Mouse (Mus musculus) heart, postnatal 10 days (tissue): Measurements from ENCODE around the gene Taf8. TPM values are rescaled to one million over a fixed set of nuclear protein-coding genes. Genes with fewer than 3 reads are reported as not detected.

Experiments
- DNase-seq, 2 experiments: peaks; one replicate each; pipeline ENCODE4 v3.0.0; 2021
- intact Hi-C: fragments of 180-260 bp; cut with DNase I; formaldehyde crosslinking; loops from one replicate; pipeline ENCODE4 v1.15.1; 2025
- total RNA-seq, 2 experiments: library from RNA; stranded (reverse); gene quantifications; 2 replicates each; pipeline ENCODE4 v1.2.3; 2021

Gene Taf8
- total RNA-seq, 2 experiments from 2014 or later = 14.0 to 15.5 TPM

DNA sequence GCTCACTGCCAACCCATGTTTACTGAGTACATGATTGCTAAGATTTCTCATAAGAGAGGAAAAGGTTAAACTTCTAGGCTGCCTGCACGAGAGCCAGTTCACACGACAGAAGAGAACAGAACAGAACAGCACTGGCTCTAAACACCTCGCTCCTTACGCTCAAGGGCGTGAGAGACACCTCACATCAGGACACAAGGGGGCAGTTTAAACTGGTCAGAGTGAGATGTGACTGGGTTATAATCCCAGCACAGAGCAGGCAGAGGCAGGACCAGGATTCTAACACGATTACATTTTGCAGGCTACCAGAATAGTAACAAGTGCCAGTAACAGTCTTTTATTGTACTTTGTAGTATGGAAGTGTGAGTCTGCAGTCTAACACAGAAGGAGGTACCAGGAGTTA, 9.4 kb downstream of the Taf8 start:
- intact Hi-C loops = no loop called here
- DNase-seq = no peak

DNA sequence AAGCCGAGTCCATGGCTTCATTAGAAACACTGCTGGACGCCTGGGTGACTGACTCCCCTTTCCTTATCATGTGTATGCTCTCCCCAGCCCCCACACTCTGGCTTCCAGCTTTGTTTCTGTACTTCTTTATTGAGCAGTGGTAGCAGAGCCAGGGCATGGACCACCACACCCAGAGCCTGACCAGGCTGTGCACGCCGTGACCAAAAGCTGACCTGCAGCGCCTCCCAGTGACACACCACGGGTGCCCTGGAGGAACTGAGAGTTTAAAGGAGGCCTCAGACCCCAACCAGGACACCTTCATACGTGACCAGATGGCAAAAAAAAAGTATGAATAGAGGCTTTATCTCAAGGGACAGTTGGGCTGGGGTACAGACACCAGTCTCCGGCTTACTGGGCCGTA, 11.3 kb downstream of the Taf8 start:
- no peak for DNase-seq
- intact Hi-C loops = no loop called here

- peak in 1 of 2 experiments; percentile 29 for DNase-seq
- intact Hi-C loops = no loop called here
These were observed 16.3 kb downstream of the Taf8 start for GRCm38 (mm10) chr17:47485791-47486190.

DNA sequence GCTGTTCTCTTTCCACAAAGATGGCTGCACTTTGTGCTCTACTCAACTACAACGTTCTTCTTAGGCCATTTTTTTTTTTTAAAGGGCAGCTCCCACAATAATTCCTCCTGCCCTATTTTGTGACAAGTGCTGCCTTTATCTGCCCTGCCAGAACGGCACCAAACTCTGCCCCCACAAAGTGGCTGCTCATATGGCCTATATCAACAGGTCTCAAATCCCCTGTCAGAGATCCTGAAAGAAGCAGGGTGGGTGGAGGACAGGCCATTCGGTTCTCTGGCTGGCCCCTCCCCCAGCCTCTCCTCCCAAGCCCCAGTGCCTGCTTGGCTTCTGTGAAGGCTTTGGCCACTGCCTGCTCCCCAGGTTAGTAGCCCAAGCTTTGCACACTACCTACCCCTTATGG, 17.1 kb downstream of the Taf8 start:
- no peak for DNase-seq
- intact Hi-C loops = loop anchor here (5.0 kb wide), 3 partner anchors 78 to 113 kb away; no protein-coding TSS in a partner anchor

GRCm38 (mm10) chr17:47484241-47484921, 17.7 kb downstream of the Taf8 start:
- no peak for DNase-seq
- intact Hi-C loops = loop anchor here (5.0 kb wide), 3 partner anchors 77 to 112 kb away; no protein-coding TSS in a partner anchor

DNA sequence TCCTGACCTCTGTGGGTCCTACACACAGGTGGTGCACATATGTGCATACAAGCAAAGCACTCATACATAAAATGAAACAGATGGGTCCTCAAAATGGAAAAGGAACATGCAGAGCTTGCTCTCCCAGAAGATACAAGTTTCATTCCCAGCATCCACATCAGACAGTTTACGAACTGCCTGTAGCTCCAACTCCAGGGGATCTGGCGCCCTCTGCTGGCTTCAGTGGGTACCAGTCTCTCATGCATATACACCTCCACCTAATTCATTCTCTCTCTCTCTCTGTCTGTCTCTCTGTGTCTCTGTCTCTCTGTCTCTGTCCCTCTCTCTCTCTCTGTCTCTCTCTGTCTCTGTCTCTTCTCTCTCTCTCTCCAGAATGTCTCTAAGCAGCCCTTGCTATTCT, 19.7 kb downstream of the Taf8 start:
- intact Hi-C loops = loop anchor here (5.0 kb wide), 3 partner anchors 75 to 110 kb away; no protein-coding TSS in a partner anchor
- DNase-seq = peak; percentile 60 to 80

DNA sequence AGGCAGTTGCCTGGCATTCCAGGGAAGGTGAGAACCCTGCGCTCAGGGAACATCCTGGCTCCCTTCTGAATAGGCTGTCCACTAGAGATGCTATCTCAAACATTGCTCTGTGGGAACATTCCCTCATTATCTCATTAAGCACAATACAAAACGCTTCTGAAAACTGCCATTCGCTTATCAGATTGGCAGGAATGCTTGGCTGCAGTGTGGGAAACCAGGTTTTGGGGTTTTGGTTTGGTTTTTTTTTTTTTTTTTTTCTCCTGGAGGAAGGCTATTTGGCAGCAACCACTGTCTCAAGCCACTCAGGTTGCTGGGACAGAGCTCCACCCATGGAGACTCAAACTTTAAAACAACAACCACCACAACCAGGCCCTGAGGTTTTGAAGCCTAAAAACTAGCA, 22.2 kb downstream of the Taf8 start:
- intact Hi-C loops = loop anchor here (5.0 kb wide), 3 partner anchors 73 to 108 kb away; no protein-coding TSS in a partner anchor
- no peak for DNase-seq

DNA sequence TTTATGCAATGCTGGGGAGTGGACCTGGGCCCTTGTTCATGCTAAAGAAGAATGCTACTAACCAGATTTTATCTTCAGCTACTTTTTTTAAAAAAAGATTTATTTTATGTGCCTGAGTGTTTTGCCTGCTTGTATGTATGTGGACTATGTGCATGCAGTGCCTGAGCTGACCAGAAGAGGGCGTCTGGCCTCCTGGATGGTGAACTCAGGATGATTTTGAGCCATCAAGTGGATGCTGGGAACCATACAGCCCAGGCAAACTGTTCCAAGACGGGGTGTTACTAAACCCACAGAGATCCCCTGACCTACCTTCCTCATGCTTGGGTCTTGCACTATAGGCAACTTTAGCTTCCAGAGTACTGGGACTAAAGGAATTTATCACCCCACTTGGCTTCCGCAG, 26.4 kb downstream of the Taf8 start:
- DNase-seq = no peak
- intact Hi-C loops = no loop called here

- intact Hi-C loops = no loop called here
- no peak for DNase-seq
These were observed 26.9 kb downstream of the Taf8 start for GRCm38 (mm10) chr17:47475181-47475580.

DNA sequence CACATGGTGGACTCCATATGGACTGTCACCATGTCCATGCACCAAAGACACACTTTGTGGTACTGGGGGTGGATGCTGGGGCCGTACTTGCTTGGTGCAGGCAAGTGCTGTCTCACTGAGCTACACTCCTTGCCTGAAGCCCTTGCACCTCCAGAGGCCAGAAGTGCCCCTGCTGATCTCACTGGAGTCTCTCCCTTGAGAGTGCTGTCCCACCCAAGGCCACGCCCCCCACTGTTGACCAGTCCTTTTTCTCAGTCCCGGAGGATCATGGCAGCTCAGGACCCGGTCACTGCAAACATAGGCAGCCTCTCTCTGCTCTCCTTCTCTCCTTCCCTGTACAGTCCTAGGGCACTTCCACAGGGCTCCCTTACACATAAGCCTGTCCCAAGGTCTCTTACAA, 27.8 kb downstream of the Taf8 start:
- intact Hi-C loops = no loop called here
- no peak for DNase-seq

DNA sequence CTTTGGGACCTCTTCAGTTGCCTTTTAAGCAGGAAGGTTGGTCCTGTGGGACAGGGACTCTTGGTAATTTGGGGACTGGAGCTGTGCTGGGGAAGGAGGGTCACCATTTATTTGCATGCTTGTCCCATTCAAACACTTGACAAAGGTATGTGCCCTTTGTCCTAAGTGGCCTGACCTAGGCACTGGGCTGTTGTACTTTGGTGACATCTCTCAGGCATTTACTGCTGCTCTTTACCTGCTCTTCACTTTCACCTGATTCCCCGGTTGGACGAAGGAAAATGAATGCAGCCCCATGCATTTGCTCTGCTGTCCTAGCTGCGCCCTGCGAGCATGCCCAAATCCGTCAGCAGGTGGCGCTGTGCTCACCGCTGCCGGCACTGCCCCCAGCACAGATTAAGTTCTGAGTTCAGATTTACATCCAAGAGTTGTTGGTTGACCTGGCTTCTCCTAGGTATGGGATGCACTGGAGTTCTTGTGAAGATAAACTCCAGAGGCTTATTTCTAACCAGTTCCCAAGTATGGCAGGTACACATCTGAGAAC, 28.6 kb downstream of the Taf8 start:
- peak in 1 of 2 experiments; percentile 61 for DNase-seq
- intact Hi-C loops = no loop called here

DNA sequence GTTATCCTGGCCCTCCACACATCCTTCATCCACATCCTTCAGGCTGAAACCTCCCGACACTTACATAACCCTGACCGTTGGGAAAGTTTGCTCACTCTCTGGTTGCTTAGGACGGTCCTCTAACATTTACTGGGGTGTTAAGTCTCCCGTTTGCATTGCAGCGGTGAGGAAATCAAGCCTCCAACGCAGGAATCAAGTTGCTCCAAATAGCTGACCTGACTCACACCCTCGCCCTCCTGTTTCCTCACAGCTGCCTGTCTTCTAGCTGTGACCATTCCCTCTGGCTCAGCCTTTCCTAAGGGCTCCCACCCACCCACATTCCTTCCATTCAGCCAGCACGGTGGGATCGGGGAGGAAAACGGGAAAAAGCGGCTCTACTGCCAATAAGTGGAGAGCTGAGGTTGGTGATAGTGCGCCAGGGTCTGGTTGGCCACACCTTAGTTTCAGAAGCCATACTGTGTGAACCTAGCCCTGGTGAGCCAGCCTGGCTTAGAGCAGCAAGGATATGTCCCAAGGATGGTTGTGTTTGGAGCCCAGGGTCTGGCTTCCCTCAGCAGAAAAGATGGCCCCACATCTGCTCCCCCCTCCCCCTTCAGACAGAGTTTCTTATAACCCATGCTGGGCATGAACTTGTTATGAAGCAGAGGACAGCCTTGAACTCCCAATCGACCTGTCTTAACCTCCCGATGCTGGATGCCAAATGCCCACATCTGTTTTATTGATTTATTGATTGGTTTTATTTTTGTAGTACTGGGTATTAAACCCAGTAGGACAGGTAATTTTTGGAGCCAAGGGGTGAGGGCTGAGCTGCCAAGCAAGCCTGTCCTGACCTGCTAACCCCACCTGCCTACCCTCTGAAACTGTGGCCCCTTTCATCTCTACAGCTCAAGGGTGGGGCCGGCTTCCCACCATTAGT, 29.4 kb downstream of the Taf8 start:
- intact Hi-C loops = no loop called here
- no peak for DNase-seq

DNA sequence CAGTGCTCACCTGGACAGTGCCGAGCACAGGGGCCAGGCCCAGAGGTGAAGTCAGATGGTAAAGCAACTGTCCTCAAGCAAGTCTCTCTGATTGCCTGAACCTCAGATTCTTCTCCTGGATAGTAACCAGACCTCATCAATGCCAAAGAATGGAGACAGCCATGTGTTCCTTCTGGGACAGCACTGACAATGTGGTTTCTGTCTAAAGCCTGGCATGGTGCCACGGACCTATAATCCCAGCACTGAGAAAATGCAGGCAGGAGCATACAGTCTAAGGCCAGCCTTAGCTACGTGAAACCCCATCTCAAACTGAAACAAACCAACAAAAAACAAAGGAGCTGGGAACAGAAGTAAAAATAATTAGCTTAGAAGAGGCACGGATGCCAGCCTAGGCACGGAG, 31.4 kb downstream of the Taf8 start:
- DNase-seq = peak in 1 of 2 experiments; percentile 50
- intact Hi-C loops = no loop called here

DNA sequence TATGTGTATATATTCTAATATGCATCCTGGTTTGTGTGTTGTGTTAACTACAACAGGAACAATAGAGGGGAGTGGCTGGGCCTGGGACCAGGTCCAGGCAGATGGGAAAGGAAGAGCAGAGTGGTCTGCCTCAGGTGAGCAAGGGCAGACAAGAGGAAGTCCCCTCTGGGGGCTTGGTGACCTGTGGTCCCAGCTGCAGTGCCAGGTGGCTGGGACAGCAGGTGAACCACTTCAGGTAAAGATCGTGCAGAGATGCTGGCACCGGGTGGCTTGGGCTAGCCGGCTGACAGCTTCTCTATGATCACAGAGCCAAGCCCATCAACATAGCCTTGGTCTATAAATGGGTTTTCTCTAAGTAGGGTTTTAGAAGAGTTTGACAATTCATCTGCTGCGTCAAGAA, 32.0 kb downstream of the Taf8 start:
- no peak for DNase-seq
- intact Hi-C loops = no loop called here

GRCm38 (mm10) chr17:47469642-47470041, 32.5 kb downstream of the Taf8 start:
- no peak for DNase-seq
- intact Hi-C loops = no loop called here

DNA sequence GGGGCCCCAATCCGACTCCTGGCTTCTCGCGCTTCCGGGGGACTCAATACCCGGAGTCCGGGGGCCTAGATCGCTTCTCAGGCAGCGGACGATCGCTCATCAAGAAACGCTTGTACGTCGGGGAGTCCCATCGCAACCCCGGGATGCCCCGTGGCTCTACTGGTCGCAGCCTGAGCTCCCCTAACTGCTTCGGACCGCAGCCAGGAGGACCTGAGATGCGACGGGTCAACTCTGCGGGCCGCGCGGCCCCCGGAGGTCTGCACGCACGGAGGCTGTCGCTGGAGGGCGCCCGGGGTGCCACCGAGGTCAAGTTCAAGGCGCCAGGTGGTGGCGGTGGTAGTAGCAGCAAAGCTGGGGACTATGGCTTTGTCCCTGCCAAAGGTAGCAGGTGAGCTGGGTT, 33.6 kb downstream of the Taf8 start:
- intact Hi-C loops = no loop called here
- DNase-seq = no peak

GRCm38 (mm10) chr17:47468063-47468462, 34.0 kb downstream of the Taf8 start:
- no peak for DNase-seq
- intact Hi-C loops = no loop called here

- intact Hi-C loops = no loop called here
- no peak for DNase-seq
These were observed 34.4 kb downstream of the Taf8 start for GRCm38 (mm10) chr17:47467659-47468058.

DNA sequence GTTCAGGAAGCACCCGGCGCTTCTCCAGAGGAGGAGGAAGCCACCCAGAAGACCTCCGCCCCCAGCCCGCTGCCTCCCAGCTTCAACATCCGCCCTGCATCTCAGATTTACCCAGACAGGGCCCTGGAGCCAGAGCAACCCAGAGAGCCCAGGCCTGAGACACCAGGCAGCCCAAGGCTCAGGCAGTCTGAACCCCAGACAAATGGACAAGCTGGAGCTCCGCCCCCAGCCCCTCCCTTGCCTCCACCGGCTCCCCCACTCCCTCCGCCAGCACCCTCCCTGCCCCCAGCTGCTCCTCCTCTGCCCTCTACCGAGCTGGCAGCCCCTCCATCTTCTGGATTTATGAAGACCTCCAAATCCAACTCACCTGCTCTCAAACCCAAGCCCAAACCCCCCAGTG, 35.8 kb downstream of the Taf8 start:
- intact Hi-C loops = no loop called here

GRCm38 (mm10) chr17:47465016-47465415, 37.1 kb downstream of the Taf8 start:
- no peak for DNase-seq
- intact Hi-C loops = no loop called here

More for the DNA sequence above, 35.8 kb downstream of the Taf8 start:
- DNase-seq = no peak

DNA sequence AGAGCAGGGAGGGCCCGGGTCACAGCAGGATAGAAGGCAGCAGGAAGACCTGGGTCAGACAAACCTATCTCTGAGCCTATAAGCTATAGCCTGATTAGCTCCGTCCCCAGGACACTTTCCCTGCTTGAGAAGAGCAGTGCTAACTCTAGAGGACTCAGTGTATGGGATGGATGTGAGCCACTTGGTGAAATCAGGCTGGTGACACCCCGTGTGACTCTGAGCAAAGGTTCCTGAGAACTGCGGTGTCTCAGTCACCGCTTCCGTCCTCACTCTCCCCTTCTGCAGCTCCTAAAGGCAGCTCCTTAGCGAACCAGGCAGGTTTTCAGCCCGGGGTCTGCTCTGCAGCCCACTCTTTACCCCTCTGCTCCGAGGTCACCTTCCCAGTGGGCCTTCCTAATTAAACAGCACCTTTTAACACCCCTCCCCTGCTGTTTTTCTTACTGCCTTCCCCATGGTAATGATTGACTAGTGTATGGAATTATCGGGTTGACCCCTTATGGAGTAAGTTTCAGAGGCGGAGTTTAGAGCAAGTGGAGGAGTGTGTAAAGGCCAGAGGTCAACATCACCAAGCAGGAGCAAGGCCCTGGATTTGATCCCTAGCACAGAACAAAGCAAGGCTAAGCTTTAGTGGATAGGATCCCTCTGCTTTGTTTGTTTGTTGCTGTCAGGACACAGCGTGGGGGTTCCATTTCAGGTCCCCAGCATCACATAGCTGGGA, 37.7 kb downstream of the Taf8 start:
- no peak for DNase-seq
- intact Hi-C loops = no loop called here
